Mouse (Mus musculus) megakaryocyte-erythroid progenitor cell, adult 5-6 weeks (primary cell): ENCODE data around the gene Atp2b1. TPM values are rescaled to one million over a fixed set of nuclear protein-coding genes. Genes with fewer than 3 reads are reported as not detected.

Experiments
- ATAC-seq: replicated peaks from 2 replicates; pipeline ENCODE4 v1.8.0; 2016; ENCODE audit warnings: mild to moderate bottlenecking, inconsistent platforms; ENCODE audit not compliant: severe bottlenecking, poor library complexity, low FRiP score, low TSS enrichment
- total RNA-seq, 2 experiments: library from RNA; stranded (forward) in 1 of 2; stranded (reverse) in 1 of 2; fragments of 200-1000, 215-1000 nt in 1 of 2; fragments of >200 nt in 1 of 2; fragmentation: Nextera tagmentation in 1 of 2; gene quantifications; 2 replicates each; pipeline ENCODE4 v1.2.3; 2014 to 2017

The Atp2b1 gene
- total RNA-seq, 2 experiments from 2014 or later: 15.8 to 26.7 TPM

- no peak for ATAC-seq
Measured at GRCm38 (mm10) chr10:98954230-98954993, 40.2 kb downstream of the Atp2b1 start.

- ATAC-seq: no peak
Measured at GRCm38 (mm10) chr10:98956124-98956523, 41.9 kb downstream of the Atp2b1 start.

GRCm38 (mm10) chr10:98958752-98959151 lies 44.5 kb downstream of the Atp2b1 start:
- no peak for ATAC-seq

GRCm38 (mm10) chr10:98959385-98959784 lies 45.2 kb downstream of the Atp2b1 start:
- ATAC-seq: no peak

- 0 out of 2 replicates have a peak, but pooled peaks have one; percentile 34 for ATAC-seq
Measured at GRCm38 (mm10) chr10:98960911-98961310, 46.7 kb downstream of the Atp2b1 start.

GRCm38 (mm10) chr10:98962092-98962491 lies 47.9 kb downstream of the Atp2b1 start:
- no peak for ATAC-seq

GRCm38 (mm10) chr10:98966407-98967215 lies 52.4 kb downstream of the Atp2b1 start:
- ATAC-seq: no peak

- ATAC-seq: no peak
Measured at GRCm38 (mm10) chr10:98967240-98967891, 53.2 kb downstream of the Atp2b1 start.

- ATAC-seq: no peak
Measured at GRCm38 (mm10) chr10:98970917-98971316, 56.7 kb downstream of the Atp2b1 start.

- no peak for ATAC-seq
Measured at GRCm38 (mm10) chr10:98972359-98972758, 58.2 kb downstream of the Atp2b1 start.

- no peak for ATAC-seq
Measured at GRCm38 (mm10) chr10:98972912-98973605, 58.9 kb downstream of the Atp2b1 start.

- 0 out of 2 replicates have a peak, but pooled peaks have one; percentile 18 for ATAC-seq
Measured at GRCm38 (mm10) chr10:98974645-98975044, 60.4 kb downstream of the Atp2b1 start.

- peak; percentile 76 for ATAC-seq
Measured at GRCm38 (mm10) chr10:98975611-98976010, 61.4 kb downstream of the Atp2b1 start.

- no peak for ATAC-seq
Measured at GRCm38 (mm10) chr10:98976877-98977494, 62.8 kb downstream of the Atp2b1 start.

GRCm38 (mm10) chr10:98978766-98979165 lies 64.6 kb downstream of the Atp2b1 start:
- ATAC-seq: no peak

GRCm38 (mm10) chr10:98979296-98979695 lies 65.1 kb downstream of the Atp2b1 start:
- no peak for ATAC-seq

GRCm38 (mm10) chr10:98979951-98980350 lies 65.7 kb downstream of the Atp2b1 start:
- peak; percentile 51 for ATAC-seq

- ATAC-seq: no peak
Measured at GRCm38 (mm10) chr10:98991964-98992363, 77.8 kb downstream of the Atp2b1 start.

- no peak for ATAC-seq
Measured at GRCm38 (mm10) chr10:98993186-98993585, 79.0 kb downstream of the Atp2b1 start.
